Mouse (Mus musculus): ENCODE results near the gene Tbc1d17. TPM values are rescaled to one million over a fixed set of nuclear protein-coding genes. Genes with fewer than 3 reads are reported as not detected.

Gene Tbc1d17
- polyA plus RNA-seq, 1 experiment from 2014 or later, result 69.3 TPM

DNA sequence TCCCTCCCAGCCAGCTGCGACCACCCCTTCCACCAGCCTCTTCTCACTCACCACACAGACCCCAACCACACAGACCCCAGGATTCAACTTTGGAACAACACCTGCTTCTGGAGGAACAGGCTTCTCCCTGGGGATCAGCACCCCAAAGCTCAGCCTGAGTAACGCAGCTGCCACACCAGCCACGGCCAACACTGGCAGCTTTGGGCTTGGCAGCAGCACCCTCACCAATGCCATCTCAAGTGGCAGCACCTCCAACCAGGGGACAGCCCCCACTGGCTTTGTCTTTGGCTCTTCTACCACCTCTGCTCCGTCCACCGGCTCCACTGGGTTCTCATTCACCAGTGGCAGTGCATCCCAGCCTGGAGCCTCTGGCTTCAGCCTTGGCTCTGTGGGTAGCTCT is 20.2 kb downstream of the Tbc1d17 start:
- no peak overlapping the region for H3K4me2 ChIP-seq (ENCODE audit: low read depth)
- 91% methylated on average over 5 of the region's 5 CpGs for WGBS
- H3K36me3 ChIP-seq (ENCODE audit: control insufficient read depth, insufficient read depth, low read length), result peaks cover 21% of the 10 kb centered on the region
- no peak overlapping the region for H3K9ac ChIP-seq (ENCODE audit: low read length)
- no peak overlapping the region for H3K27ac ChIP-seq (ENCODE audit: low read depth, low read length)
- peaks cover 2% of the 10 kb centered on the region; the same call in 1 of the 2 replicates for H3K4me1 ChIP-seq (ENCODE audit: control insufficient read depth, insufficient read depth, low read length)
- no peaks in the 10 kb centered on the region for H3K27me3 ChIP-seq (ENCODE audit: control insufficient read depth, insufficient read depth, low read length)
- no peak overlapping the region for H3K4me3 ChIP-seq (ENCODE audit: low read depth, low read length)
- DNase-seq (ENCODE audit: low spot score) (no peak), ATAC-seq (ENCODE audit: insufficient read depth, low FRiP score, low TSS enrichment) (no peak)
- H3K9me3 ChIP-seq (ENCODE audit: control insufficient read depth, low read length), result no peaks in the 10 kb centered on the region

DNA sequence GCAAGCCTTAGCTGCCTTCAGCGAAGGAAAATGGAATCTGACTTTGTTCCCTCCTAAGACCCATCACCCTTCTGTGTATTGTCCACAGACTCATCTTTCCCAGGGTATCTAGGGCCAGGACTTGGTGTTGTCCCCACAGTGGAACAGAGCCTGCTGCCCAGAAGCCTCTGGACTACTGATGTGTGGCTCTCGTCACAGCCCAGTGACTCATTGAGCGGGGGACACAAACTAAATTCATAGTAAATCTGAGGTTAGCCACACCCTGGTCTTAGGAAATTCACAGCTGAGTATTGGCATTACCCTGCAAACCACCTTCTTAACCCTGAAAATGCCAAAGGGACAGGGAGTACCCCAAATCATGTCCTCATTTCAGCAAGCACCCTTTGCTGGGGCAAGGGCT is 22.1 kb downstream of the Tbc1d17 start:
- WGBS, result 92% methylated on average over 3 of the region's 3 CpGs
- H3K27me3 ChIP-seq (ENCODE audit: control insufficient read depth, insufficient read depth, low read length), result no peaks in the 10 kb centered on the region
- no peak overlapping the region for H3K9ac ChIP-seq (ENCODE audit: low read length)
- H3K4me1 ChIP-seq (ENCODE audit: control insufficient read depth, insufficient read depth, low read length), result peaks cover 3% of the 10 kb centered on the region; the same call in 1 of the 2 replicates
- H3K4me3 ChIP-seq (ENCODE audit: low read depth, low read length), result no peak overlapping the region
- no peaks in the 10 kb centered on the region for H3K9me3 ChIP-seq (ENCODE audit: control insufficient read depth, low read length)
- DNase-seq (ENCODE audit: low spot score), result no peak
- H3K27ac ChIP-seq (ENCODE audit: low read depth, low read length), result no peak overlapping the region
- ATAC-seq (ENCODE audit: insufficient read depth, low FRiP score, low TSS enrichment), result no peak
- peaks cover 21% of the 10 kb centered on the region for H3K36me3 ChIP-seq (ENCODE audit: control insufficient read depth, insufficient read depth, low read length)
- no peak overlapping the region for H3K4me2 ChIP-seq (ENCODE audit: low read depth)

DNA sequence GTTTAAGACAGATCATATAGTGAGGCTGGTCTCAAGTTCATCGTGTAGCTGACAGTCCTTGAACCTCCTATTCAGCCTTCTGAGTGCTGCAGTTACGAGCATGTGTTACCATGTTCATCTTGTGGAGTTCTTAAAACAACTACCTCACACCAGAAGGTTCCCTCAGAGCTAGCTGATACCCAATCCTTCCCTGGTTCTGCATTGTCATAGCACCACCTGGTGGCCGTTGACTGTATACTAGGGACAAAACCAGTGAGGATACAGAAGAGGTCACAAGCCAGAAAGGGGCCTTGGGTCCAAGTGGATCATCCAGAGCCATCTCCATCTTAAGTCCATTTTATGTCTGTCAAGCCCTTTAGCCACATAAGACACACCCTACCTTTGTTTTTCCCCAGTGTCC is 24.0 kb downstream of the Tbc1d17 start:
- Histone ChIP-seq H3K4me3 (ENCODE audit: low read depth, low read length) (no peak overlapping the region), H3K36me3 (ENCODE audit: control insufficient read depth, insufficient read depth, low read length) (peaks cover 12% of the 10 kb centered on the region), H3K4me1 (ENCODE audit: control insufficient read depth, insufficient read depth, low read length) (peaks cover 3% of the 10 kb centered on the region; the same call in 1 of the 2 replicates), H3K27ac (ENCODE audit: low read depth, low read length) (no peak overlapping the region), H3K4me2 (ENCODE audit: low read depth) (no peak overlapping the region), H3K27me3 (ENCODE audit: control insufficient read depth, insufficient read depth, low read length) (no peaks in the 10 kb centered on the region), H3K9ac (ENCODE audit: low read length) (no peak overlapping the region), H3K9me3 (ENCODE audit: control insufficient read depth, low read length) (no peaks in the 10 kb centered on the region)
- WGBS, result 36% methylated on average over 3 of the region's 3 CpGs
- DNase-seq (ENCODE audit: low spot score) (peak; percentile 80), ATAC-seq (ENCODE audit: insufficient read depth, low FRiP score, low TSS enrichment) (no peak)

DNA sequence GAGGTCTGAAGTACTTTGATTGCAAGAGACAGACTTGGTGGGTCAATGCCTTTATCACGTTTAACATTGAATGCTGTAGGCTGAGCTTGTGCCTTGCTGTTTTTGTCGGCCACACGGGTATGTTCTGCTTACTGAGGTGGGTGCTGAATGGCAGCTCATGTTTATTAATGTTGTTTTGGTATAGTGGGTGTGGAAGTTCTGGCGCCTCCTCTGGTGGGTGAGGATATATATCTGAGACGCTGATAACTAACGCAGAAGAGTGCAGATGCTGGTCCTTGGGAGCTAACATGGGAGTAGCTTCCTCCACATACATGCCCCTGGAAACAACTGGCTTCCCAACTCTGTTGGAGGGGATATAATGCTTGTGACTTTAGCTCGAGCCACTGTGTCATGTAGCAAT is 25.5 kb downstream of the Tbc1d17 start:
- Histone ChIP-seq H3K4me3 (ENCODE audit: low read depth, low read length) (no peak overlapping the region), H3K4me2 (ENCODE audit: low read depth) (no peak overlapping the region), H3K27me3 (ENCODE audit: control insufficient read depth, insufficient read depth, low read length) (no peaks in the 10 kb centered on the region), H3K27ac (ENCODE audit: low read depth, low read length) (no peak overlapping the region), H3K9ac (ENCODE audit: low read length) (no peak overlapping the region), H3K36me3 (ENCODE audit: control insufficient read depth, insufficient read depth, low read length) (no peaks in the 10 kb centered on the region; the same call in none of the 2 replicates), H3K9me3 (ENCODE audit: control insufficient read depth, low read length) (no peaks in the 10 kb centered on the region), H3K4me1 (ENCODE audit: control insufficient read depth, insufficient read depth, low read length) (peaks cover 10% of the 10 kb centered on the region)
- DNase-seq (ENCODE audit: low spot score) (no peak), ATAC-seq (ENCODE audit: insufficient read depth, low FRiP score, low TSS enrichment) (no peak)
- WGBS, result 46% methylated on average over 7 of the region's 7 CpGs

DNA sequence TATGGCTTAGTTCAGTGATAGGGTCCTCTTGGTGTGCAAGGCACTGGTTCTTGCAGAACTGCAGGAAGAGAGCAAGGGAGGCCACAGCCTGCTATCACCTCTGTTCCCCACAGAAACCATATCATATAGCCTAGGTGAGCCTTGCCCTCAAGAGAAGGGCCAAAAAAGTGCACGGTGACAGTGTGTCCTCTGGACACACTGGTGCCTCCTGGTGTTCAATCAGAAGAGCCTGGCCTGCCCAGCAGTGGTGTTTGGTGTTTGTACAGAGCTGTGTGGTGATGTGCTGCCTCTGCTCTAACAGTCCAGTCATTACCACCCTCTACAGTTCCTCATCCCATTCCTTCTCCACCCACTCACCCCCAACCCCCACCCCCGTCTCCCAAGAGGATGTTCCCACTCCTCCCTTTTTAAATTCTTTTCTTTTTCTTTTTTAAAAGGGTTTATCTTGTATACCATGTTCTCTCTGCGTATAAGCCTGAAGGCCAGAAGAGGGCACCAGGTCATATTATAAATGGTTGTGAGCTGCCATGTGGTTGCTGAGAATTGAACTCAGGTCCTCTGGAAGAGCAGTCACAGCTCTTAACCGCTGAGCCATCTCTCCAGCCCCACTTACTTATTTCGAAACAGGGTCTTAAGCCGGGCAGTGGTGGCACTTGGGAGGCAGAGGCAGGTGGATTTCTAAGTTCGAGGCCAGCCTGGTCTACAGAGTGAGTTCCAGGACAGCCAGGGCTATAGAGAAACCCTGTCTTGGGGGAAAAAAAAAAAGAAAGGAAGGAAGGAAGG is 27.0 kb downstream of the Tbc1d17 start:
- H3K4me3 ChIP-seq (ENCODE audit: low read depth, low read length), result no peak overlapping the region
- 86% methylated on average over 7 of the region's 7 CpGs for whole genome bisulfite sequencing
- no peaks in the 10 kb centered on the region for H3K9me3 ChIP-seq (ENCODE audit: control insufficient read depth, low read length)
- H3K9ac ChIP-seq (ENCODE audit: low read length), result no peak overlapping the region
- no peak overlapping the region for H3K27ac ChIP-seq (ENCODE audit: low read depth, low read length)
- peaks cover 20% of the 10 kb centered on the region for H3K4me1 ChIP-seq (ENCODE audit: control insufficient read depth, insufficient read depth, low read length)
- DNase-seq (ENCODE audit: low spot score), result no peak
- H3K36me3 ChIP-seq (ENCODE audit: control insufficient read depth, insufficient read depth, low read length), result no peaks in the 10 kb centered on the region; the same call in 1 of the 2 replicates
- H3K4me2 ChIP-seq (ENCODE audit: low read depth), result no peak overlapping the region
- ATAC-seq (ENCODE audit: insufficient read depth, low FRiP score, low TSS enrichment), result no peak
- H3K27me3 ChIP-seq (ENCODE audit: control insufficient read depth, insufficient read depth, low read length), result no peaks in the 10 kb centered on the region

DNA sequence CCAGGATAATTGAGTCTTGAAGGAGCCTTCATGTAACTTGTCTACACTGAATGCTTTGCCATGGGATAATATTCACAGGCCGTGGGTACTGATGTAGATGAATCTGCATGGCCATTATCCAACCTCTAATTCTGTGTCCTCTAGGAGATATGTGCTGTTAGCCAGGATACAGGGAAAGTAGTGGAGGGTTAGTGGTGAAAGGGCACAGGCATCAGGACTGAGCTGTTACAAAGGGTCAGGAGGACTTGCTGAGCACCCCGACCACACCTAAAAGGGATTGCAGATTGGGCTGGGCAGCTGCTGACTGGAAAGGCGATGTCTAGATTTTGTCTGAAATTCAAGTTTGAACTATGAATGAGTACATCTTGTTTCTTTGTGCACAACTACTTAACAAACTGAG is 28.4 kb downstream of the Tbc1d17 start:
- ATAC-seq (ENCODE audit: insufficient read depth, low FRiP score, low TSS enrichment) (no peak), DNase-seq (ENCODE audit: low spot score) (no peak)
- WGBS, result 95% methylated on average over 3 of the region's 3 CpGs
- H3K9ac ChIP-seq (ENCODE audit: low read length), result no peak overlapping the region
- no peaks in the 10 kb centered on the region for H3K27me3 ChIP-seq (ENCODE audit: control insufficient read depth, insufficient read depth, low read length)
- H3K27ac ChIP-seq (ENCODE audit: low read depth, low read length), result no peak overlapping the region
- H3K9me3 ChIP-seq (ENCODE audit: control insufficient read depth, low read length), result no peaks in the 10 kb centered on the region
- peaks cover 20% of the 10 kb centered on the region for H3K4me1 ChIP-seq (ENCODE audit: control insufficient read depth, insufficient read depth, low read length)
- H3K4me2 ChIP-seq (ENCODE audit: low read depth), result no peak overlapping the region
- H3K36me3 ChIP-seq (ENCODE audit: control insufficient read depth, insufficient read depth, low read length), result no peaks in the 10 kb centered on the region; the same call in 1 of the 2 replicates
- H3K4me3 ChIP-seq (ENCODE audit: low read depth, low read length), result no peak overlapping the region

DNA sequence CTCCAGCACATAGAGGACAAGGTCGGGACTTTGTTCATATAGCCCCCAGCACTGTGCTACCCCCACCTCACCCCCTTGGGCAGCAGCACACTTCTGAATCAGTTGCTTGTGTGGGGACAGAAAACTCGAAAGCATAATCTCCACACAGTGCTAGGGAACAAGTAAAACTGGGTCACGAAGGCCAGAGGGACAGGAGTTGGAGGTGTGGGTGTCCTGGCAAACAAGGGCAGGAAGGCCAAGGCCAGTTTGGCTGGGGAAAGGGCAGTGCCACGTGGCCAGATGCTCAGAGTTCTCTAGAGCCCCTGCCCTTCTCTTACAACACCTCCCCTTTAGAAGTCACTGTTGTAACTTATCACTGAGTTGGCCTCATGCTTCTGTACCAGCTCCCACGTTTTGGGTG is 29.0 kb downstream of the Tbc1d17 start:
- H3K9me3 ChIP-seq (ENCODE audit: control insufficient read depth, low read length), result no peaks in the 10 kb centered on the region
- H3K4me2 ChIP-seq (ENCODE audit: low read depth), result no peak overlapping the region
- no peak overlapping the region for H3K9ac ChIP-seq (ENCODE audit: low read length)
- no peak overlapping the region for H3K27ac ChIP-seq (ENCODE audit: low read depth, low read length)
- H3K4me3 ChIP-seq (ENCODE audit: low read depth, low read length), result no peak overlapping the region
- H3K36me3 ChIP-seq (ENCODE audit: control insufficient read depth, insufficient read depth, low read length), result no peaks in the 10 kb centered on the region
- DNase-seq (ENCODE audit: low spot score) (no peak), ATAC-seq (ENCODE audit: insufficient read depth, low FRiP score, low TSS enrichment) (no peak)
- WGBS, result 74% methylated on average over 5 of the region's 5 CpGs
- peaks cover 23% of the 10 kb centered on the region for H3K4me1 ChIP-seq (ENCODE audit: control insufficient read depth, insufficient read depth, low read length)
- no peaks in the 10 kb centered on the region for H3K27me3 ChIP-seq (ENCODE audit: control insufficient read depth, insufficient read depth, low read length)

DNA sequence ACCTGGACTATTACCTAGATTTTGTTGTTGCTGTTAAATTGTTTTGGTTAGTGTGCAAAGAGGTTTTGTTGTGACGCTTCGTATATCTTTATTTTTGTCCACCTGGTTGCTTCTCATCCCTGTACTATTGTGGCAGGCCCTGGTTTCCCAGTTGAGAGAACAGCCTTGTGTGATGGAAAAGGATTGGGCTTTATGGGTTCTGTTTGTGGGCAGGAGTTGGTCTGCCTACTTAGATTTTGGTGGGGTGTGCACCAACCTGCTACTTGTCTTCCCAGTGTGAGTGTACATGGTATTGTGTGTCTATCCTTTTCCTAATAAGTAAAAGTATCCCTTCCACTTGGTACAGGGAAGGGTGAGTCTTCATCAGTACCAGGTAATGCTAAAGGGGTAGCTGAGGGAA is 29.5 kb downstream of the Tbc1d17 start:
- no peak for ATAC-seq (ENCODE audit: insufficient read depth, low FRiP score, low TSS enrichment)
- no peaks in the 10 kb centered on the region for H3K27me3 ChIP-seq (ENCODE audit: control insufficient read depth, insufficient read depth, low read length)
- H3K4me2 ChIP-seq (ENCODE audit: low read depth), result peak overlapping the region; percentile 89; the same call in 1 of the 2 replicates
- no peak overlapping the region for H3K27ac ChIP-seq (ENCODE audit: low read depth, low read length)
- WGBS, result 100% methylated on average over 2 of the region's 2 CpGs
- H3K36me3 ChIP-seq (ENCODE audit: control insufficient read depth, insufficient read depth, low read length), result no peaks in the 10 kb centered on the region
- H3K9ac ChIP-seq (ENCODE audit: low read length), result no peak overlapping the region
- peaks cover 25% of the 10 kb centered on the region for H3K4me1 ChIP-seq (ENCODE audit: control insufficient read depth, insufficient read depth, low read length)
- H3K9me3 ChIP-seq (ENCODE audit: control insufficient read depth, low read length), result no peaks in the 10 kb centered on the region
- no peak for DNase-seq (ENCODE audit: low spot score)
- H3K4me3 ChIP-seq (ENCODE audit: low read depth, low read length), result no peak overlapping the region

DNA sequence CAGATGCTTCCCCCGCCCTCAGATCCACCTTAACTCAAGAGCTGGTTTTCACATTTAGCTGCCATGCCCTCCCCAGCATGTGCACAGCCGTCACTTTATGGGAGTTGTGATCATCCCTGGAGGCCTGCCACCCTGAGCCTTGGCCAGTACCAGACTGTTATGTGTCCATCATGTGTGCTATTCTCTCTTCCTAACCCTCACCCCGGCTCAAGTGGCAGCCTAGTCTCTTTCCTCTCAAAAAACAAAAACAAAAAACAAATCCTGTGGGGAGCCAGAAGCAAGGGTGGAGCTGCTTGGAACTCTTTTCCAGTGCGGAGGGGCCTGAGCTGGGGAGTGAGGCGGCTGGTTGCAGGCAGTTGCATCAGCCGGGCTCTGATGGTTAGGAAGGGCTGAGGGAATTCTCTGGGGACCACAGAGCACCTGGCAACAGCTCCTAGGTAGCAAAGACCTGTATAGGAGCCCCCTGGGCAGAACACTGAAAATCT is 30.1 kb downstream of the Tbc1d17 start:
- Histone ChIP-seq H3K9me3 (ENCODE audit: control insufficient read depth, low read length) (no peaks in the 10 kb centered on the region), H3K4me1 (ENCODE audit: control insufficient read depth, insufficient read depth, low read length) (peaks cover 23% of the 10 kb centered on the region), H3K9ac (ENCODE audit: low read length) (peak overlapping the region; percentile 30; the same call in 1 of the 2 replicates), H3K27me3 (ENCODE audit: control insufficient read depth, insufficient read depth, low read length) (no peaks in the 10 kb centered on the region), H3K27ac (ENCODE audit: low read depth, low read length) (no peak overlapping the region), H3K4me2 (ENCODE audit: low read depth) (peak overlapping the region; percentile 89), H3K4me3 (ENCODE audit: low read depth, low read length) (0 out of 2 replicates have a peak overlapping the region, but pooled peaks have one; percentile 4), H3K36me3 (ENCODE audit: control insufficient read depth, insufficient read depth, low read length) (no peaks in the 10 kb centered on the region)
- DNase-seq (ENCODE audit: low spot score) (no peak), ATAC-seq (ENCODE audit: insufficient read depth, low FRiP score, low TSS enrichment) (no peak)
- WGBS, result 52% methylated on average over 6 of the region's 6 CpGs
